Mouse (Mus musculus) monocyte, adult 2 months (primary cell): ENCODE results near the gene Rnf39.

Source experiments
- DNase-seq, 2 experiments: peaks; one replicate each; pipeline ENCODE4 v3.0.0; 2022; ENCODE audit warnings: low spot score in 2 of 2, low read depth in 1 of 2

The Rnf39 gene

GRCm38 (mm10) chr17:36942791-36943471 is at the start of gene Rnf39:
Gene Rnf39, plus strand, starts transcription at chr17:36942918.
- DNase-seq, result no peak

GRCm38 (mm10) chr17:36893387-36893786 is 49.3 kb upstream of the Rnf39 start:
- DNase-seq, result no peak

GRCm38 (mm10) chr17:36896583-36896982 is 46.1 kb upstream of the Rnf39 start:
- DNase-seq, result no peak

- no peak for DNase-seq
Observed at GRCm38 (mm10) chr17:36897065-36897464, 45.7 kb upstream of the Rnf39 start.

- DNase-seq, result no peak
Observed at GRCm38 (mm10) chr17:36897552-36898205, 45.0 kb upstream of the Rnf39 start, which contains the start of gene Trim31. Gene Trim31, plus strand, starts transcription at chr17:36898118.

GRCm38 (mm10) chr17:36899376-36899775 is 43.3 kb upstream of the Rnf39 start:
- DNase-seq, result no peak

GRCm38 (mm10) chr17:36900001-36900400 is 42.7 kb upstream of the Rnf39 start:
- no peak for DNase-seq

- DNase-seq, result no peak
Observed at GRCm38 (mm10) chr17:36900691-36901090, 42.0 kb upstream of the Rnf39 start.

GRCm38 (mm10) chr17:36903651-36904050 is 39.1 kb upstream of the Rnf39 start:
- no peak for DNase-seq

- no peak for DNase-seq
Observed at GRCm38 (mm10) chr17:36908235-36908634, 34.5 kb upstream of the Rnf39 start.

GRCm38 (mm10) chr17:36909802-36910201 is 32.9 kb upstream of the Rnf39 start:
- no peak for DNase-seq

GRCm38 (mm10) chr17:36912031-36912430 is 30.7 kb upstream of the Rnf39 start:
- no peak for DNase-seq

GRCm38 (mm10) chr17:36914108-36914507 is 28.6 kb upstream of the Rnf39 start:
- peak in 1 of 2 experiments; percentile 19 for DNase-seq

- no peak for DNase-seq
Observed at GRCm38 (mm10) chr17:36915076-36915475, 27.6 kb upstream of the Rnf39 start.

- no peak for DNase-seq
Observed at GRCm38 (mm10) chr17:36920239-36920638, 22.5 kb upstream of the Rnf39 start.

GRCm38 (mm10) chr17:36922715-36923114 is 20.0 kb upstream of the Rnf39 start:
- no peak for DNase-seq

GRCm38 (mm10) chr17:36923491-36923890 is 19.2 kb upstream of the Rnf39 start:
- DNase-seq, result no peak

GRCm38 (mm10) chr17:36927496-36928120 is 15.1 kb upstream of the Rnf39 start:
- no peak for DNase-seq

- no peak for DNase-seq
Observed at GRCm38 (mm10) chr17:36929236-36929932, 13.3 kb upstream of the Rnf39 start.

- DNase-seq, result no peak
Observed at GRCm38 (mm10) chr17:36930233-36930632, 12.5 kb upstream of the Rnf39 start.

- no peak for DNase-seq
Observed at GRCm38 (mm10) chr17:36931130-36931529, 11.6 kb upstream of the Rnf39 start.

- DNase-seq, result no peak
Observed at GRCm38 (mm10) chr17:36931806-36932205, 10.9 kb upstream of the Rnf39 start.
